Mouse (Mus musculus) bone marrow, adult 2 months (tissue): ENCODE measurements around the gene Dennd6a.

Experiments
- CTCF ChIP-seq: fragments of 200-500 bp; IDR thresholded peaks from 2 replicates; pipeline ENCODE4 v1.5.1; 2011; ENCODE audit warnings: low read length, control low read depth; ENCODE audit not compliant: control insufficient read depth, insufficient read depth
- POLR2A ChIP-seq: fragments of 200-500 bp; IDR thresholded peaks from 2 replicates; pipeline ENCODE4 v1.6.1; 2011; ENCODE audit warnings: low read depth, mild to moderate bottlenecking, control low read depth, low read length, borderline replicate concordance; ENCODE audit not compliant: control insufficient read depth

GRCm38 (mm10) chr14:26528296-26528695 lies 45.4 kb upstream of the Dennd6a start:
- TF ChIP-seq CTCF (no peak), POLR2A (no peak)
